Mouse (Mus musculus) frontal cortex, postnatal 10 days (tissue): ENCODE data around the gene Msl2.

ENCODE experiments used
- DNase-seq, 2 experiments: peaks; one replicate each; pipeline ENCODE4 v3.0.0; 2022; ENCODE audit warnings: low spot score in 2 of 2, mixed read lengths in 1 of 2

Gene Msl2

DNA sequence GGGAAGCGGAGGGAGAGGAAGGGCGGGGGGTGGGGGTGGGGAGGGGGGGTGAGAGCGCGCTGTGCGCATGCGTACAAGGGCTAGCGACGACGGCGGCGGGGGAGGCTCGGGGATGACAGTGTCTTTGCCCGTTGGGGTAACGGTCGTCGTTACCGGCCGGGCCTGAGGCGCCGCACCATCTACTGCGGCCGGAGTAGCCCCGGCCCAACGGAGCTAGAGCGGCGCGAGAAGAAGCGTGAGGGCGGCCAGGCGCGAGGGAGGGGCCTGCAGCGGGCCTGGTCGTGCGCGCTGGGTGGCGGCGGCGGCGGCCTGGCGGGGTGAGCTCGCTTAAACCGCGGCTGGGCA, at the start of gene Msl2:
Gene Msl2 (plus strand): TSS at position 115 of the 345 bp plus-strand sequence.
- no peak for DNase-seq

GRCm38 (mm10) chr9:101033761-101034447, 40.0 kb upstream of the Msl2 start:
- DNase-seq = no peak

DNA sequence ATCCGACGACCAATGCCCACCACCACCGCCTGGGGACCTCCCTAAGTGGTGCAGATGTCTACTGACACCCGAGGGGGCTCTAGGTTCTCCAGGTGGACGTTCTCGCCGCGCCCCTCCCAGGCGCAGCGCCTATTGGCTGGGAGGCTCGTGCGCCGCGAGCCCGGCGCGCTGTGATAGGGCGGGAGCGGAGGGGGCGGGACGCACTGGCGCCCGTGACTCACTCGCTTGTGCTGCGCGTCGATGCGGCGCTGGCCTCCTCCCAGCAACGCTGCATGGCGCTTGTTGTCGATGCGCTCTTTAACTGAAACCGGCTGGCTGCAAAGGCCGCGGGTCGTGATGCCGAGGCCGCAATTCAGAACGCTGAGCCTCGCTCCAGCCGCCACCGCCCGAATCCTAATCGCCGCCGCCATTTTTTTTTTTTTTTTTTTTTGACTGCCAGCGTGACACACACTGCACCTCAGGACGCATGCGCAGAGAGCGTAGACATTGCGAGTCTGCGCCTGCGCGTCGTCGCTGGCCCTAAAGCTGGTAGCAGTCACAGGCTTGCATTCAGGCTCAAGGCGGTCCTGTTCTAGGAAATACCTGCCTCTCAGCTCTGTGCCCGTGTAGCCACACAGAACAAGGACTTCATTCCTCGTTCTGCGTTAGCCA, 39.3 kb upstream of the Msl2 start, which contains the start of gene Pccb:
Gene Pccb (minus strand): TSS at position 451 of the 651 bp plus-strand sequence.
- DNase-seq = peak; percentile 92 to 96

DNA sequence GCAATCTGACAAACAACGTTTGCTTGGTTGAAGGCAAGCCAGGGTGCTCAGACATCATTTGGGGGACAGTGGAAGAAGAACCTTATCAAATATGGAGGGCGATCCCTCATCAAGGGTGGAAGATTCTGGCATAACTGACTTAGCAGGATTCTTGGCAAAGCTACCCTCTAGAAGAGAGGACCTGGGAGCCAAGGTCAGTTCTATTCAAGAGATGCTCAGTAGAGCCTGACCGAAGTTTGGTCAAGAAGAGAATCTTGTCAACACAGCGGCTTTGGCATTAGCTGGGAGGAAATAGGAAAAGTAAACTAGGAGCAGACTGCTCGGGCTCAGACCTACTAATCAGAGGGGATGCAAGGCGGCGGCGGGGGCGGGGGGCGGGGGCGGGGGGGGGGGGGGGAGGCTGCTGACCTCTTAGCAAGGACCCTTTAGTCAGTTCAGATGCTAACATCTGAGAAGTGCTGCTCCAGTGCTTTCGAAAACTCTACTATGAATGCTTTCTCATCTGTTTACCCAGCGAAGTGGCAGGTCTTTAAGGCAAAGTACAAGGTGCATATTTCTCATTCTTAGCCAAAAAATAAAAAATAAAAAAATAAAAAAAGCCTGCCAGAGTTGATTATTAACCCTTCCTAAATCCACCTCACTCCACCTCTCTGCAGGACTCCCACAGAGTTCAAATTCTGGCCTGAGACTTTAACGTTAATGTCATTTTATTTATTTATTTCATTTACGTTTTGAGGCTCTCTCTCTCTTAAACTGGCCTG, 37.9 kb upstream of the Msl2 start:
- DNase-seq = no peak

DNA sequence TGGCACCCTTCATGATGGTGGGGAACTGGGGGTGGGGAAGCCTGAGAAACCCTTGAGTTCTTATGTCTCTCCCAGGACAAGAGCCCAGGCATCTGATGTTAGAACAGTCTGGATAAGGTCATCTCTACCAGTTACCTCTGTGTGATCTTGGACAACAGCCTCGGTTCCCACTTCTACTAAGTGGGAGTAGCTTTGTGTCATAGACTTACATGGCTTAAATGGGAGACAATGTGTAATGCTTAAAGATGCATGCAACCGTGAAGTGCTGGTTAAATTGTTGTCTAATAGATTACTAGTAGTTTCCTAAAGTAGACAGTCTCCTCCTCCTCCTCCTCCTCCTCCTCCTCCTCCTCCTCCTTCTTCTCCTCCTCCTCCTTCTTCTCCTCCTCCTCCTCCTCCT, 37.0 kb upstream of the Msl2 start:
- DNase-seq = no peak

GRCm38 (mm10) chr9:101037396-101037795, 36.5 kb upstream of the Msl2 start:
- no peak for DNase-seq

DNA sequence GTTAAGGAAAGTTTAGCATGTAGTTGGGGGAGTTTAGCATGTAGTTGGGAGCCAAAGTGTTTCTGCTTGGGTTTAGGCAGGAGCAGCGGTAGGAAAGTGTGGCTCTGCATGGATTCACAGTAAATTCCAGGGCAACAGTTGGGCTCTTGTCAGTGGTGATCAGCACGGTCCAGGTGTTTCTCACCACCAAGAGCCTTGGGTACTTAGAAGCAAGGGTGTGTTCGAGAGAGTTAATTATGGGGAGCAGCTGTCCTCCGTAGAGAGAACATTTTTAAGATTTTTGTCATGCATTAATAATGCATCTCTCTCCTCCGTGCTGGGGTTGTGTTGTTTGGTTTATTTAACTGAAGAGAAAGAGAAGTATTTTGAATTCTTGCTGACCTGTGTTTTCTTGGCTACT, 35.3 kb upstream of the Msl2 start:
- no peak for DNase-seq

- DNase-seq = no peak
Observed at GRCm38 (mm10) chr9:101041508-101041907, 32.4 kb upstream of the Msl2 start.

- DNase-seq = no peak
Observed at GRCm38 (mm10) chr9:101042249-101042648, 31.7 kb upstream of the Msl2 start.

DNA sequence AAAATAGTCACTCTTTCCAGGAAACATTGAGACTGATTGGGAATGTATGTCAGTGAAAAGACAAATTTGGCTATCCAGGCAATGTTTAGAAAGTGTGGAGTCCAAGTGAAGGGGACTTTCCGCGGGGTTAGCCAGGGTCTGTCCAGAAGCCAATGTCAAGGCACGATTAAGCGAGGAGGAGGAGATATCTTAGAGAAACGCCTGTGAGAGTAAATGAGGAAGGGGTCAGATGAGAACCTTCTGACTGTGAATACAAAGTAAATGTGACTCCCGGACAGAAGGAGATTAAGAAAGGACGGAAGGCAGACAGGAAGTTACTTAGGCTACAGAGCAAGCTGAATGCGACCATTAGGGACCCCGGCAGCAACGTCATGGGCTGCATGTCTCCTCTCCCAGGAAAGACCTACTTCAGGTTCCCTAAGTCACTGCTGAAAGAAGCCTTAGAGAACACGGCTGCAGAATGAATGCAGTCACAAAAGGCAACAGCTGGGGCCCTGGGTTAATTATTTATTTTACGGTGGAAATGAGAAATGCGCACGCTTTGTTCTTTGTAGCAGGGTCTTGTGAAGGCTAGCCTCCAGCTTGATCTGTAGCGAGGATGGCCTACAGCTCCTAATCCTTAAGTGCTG, 28.1 kb upstream of the Msl2 start:
- DNase-seq = no peak

- no peak for DNase-seq
Observed at GRCm38 (mm10) chr9:101052007-101052406, 21.9 kb upstream of the Msl2 start.

GRCm38 (mm10) chr9:101052691-101053090, 21.2 kb upstream of the Msl2 start:
- no peak for DNase-seq

DNA sequence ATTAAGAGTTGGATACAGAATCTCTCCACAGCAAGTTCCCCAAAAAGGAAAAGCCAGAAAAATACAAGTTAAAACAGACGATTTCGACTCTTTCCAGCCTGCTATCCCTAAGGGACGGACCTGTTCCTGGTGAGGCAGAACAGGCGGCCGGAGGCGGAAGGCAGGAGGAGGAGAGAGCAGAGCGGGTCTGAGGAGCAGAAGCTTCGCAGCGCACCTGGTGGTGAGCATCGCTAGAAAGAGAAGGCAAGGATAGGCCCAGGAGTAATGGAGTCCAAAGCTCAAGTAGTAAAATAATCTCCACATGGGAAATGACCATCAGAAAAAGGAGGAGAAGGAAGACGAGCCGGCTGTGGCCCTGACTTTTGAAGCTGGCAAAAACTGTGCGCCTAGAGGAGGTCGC, 20.6 kb upstream of the Msl2 start:
- no peak for DNase-seq

- no peak for DNase-seq
Observed at GRCm38 (mm10) chr9:101057156-101057555, 16.7 kb upstream of the Msl2 start.

GRCm38 (mm10) chr9:101061035-101061434, 12.9 kb upstream of the Msl2 start:
- no peak for DNase-seq

- no peak for DNase-seq
Observed at GRCm38 (mm10) chr9:101062253-101062780, 11.6 kb upstream of the Msl2 start.

- no peak for DNase-seq
Observed at GRCm38 (mm10) chr9:101065076-101065602, 8.8 kb upstream of the Msl2 start.

GRCm38 (mm10) chr9:101069781-101070180, 4.1 kb upstream of the Msl2 start:
- DNase-seq = no peak

DNA sequence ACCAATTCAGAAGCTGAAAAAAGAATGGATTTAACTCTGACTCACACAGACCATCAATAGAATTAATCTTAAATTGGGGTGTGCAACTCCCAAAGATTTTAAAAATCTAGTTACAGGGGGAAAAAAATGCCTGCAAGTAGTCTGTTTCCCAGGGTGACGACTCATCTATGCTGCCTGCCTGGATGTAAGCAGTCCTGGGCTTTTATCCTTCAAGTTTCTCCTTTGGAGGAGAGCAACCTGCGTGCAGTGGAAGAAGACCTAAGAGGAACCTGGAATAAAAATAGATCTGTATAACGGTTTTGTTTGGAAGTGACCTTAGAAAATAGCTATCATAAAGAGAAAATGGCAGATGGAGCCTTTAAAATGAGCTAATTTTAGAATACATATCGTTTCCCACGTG, 1.4 kb upstream of the Msl2 start:
- DNase-seq = no peak

GRCm38 (mm10) chr9:101073041-101073986, 587 bp upstream of the Msl2 start:
- DNase-seq = peak; percentile 98 to 99
